Mouse (Mus musculus) embryonic facial prominence, embryonic 13.5 days (tissue): ENCODE results near the gene Rap1gap. TPM values are rescaled to one million over a fixed set of nuclear protein-coding genes. Genes with fewer than 3 reads are reported as not detected.

Experiments
- ATAC-seq: fragments of 200-750 bp; cut with Nextera tagmentation; 2 replicates; pipeline ENCODE4 v1.8.0; 2017; ENCODE audit warnings: low read depth; ENCODE audit not compliant: insufficient number of reproducible peaks, insufficient read depth, low FRiP score, low TSS enrichment
- H3K27ac ChIP-seq: fragments of 300-500 bp; sonication (generic); 2 replicates; pipeline ENCODE4 v1.5.1; 2015; ENCODE audit warnings: moderate library complexity, mild to moderate bottlenecking, inconsistent platforms
- H3K27me3 ChIP-seq: fragments of 300-500 bp; sonication (generic); 2 replicates; pipeline ENCODE4 v1.6.1; 2015; ENCODE audit warnings: mild to moderate bottlenecking, inconsistent platforms
- H3K36me3 ChIP-seq: fragments of 300-500 bp; sonication (generic); 2 replicates; pipeline ENCODE4 v1.6.1; 2015; ENCODE audit warnings: mild to moderate bottlenecking, inconsistent platforms
- H3K4me1 ChIP-seq: fragments of 300-500 bp; sonication (generic); 2 replicates; pipeline ENCODE4 v1.6.1; 2015; ENCODE audit warnings: inconsistent platforms
- H3K4me2 ChIP-seq: fragments of 300-500 bp; sonication (generic); 2 replicates; pipeline ENCODE4 v1.6.1; 2015; ENCODE audit warnings: moderate library complexity, mild to moderate bottlenecking, inconsistent platforms
- H3K4me3 ChIP-seq: fragments of 300-500 bp; sonication (generic); 2 replicates; pipeline ENCODE4 v1.5.1; 2015; ENCODE audit warnings: mild to moderate bottlenecking, inconsistent platforms
- H3K9ac ChIP-seq: fragments of 300-500 bp; sonication (generic); 2 replicates; pipeline ENCODE4 v1.6.1; 2015; ENCODE audit warnings: mild to moderate bottlenecking, inconsistent platforms
- H3K9me3 ChIP-seq: fragments of 300-500 bp; sonication (generic); 2 replicates; pipeline ENCODE4 v1.6.1; 2016; ENCODE audit warnings: inconsistent platforms
- WGBS: fragments of 180-500 bp; shearing (Covaris S2); methylation state at CpG from one replicate; pipeline ENCODE4 v1.1.7; 2015; ENCODE audit warnings: mixed read lengths; 5-methylcytosine and 5-hydroxymethylcytosine counted together
- polyA plus RNA-seq: library from polyadenylated mRNA; unstranded; fragments of >200 nt; fragmentation: Nextera tagmentation; extraction: Ambion mirVana; gene quantifications from 2 replicates; pipeline ENCODE4 v1.2.1, GENCODE M21; 2015

Rap1gap gene
- 15.7 and 17.0 TPM in 2 replicates for polyA plus RNA-seq

GRCm38 (mm10) chr4:137664433-137664979 is at the start of gene Rap1gap:
TSS of gene Rap1gap (plus strand) at chr4:137664726.
- Histone ChIP-seq H3K9ac (peak within 1 kb of the TSS; percentile 79), H3K4me3 (peak within 1 kb of the TSS; percentile 57), H3K9me3 (no peaks in the 10 kb centered on the region), H3K36me3 (no peaks in the 10 kb centered on the region), H3K4me1 (peaks cover 29% of the 10 kb centered on the region), H3K27ac (no peak within 1 kb of the TSS; the same call in 1 of the 2 replicates), H3K27me3 (peaks cover 40% of the 10 kb centered on the region), H3K4me2 (peak within 1 kb of the TSS; percentile 93)
- ATAC-seq: 0 out of 2 replicates have a peak, but pooled peaks have one; percentile 50
- WGBS: 1% methylated on average over 33 of the region's 44 CpGs

GRCm38 (mm10) chr4:137622847-137623246 is 41.7 kb upstream of the Rap1gap start:
- Histone ChIP-seq H3K9ac (no peak overlapping the region), H3K4me1 (no peaks in the 10 kb centered on the region), H3K9me3 (no peaks in the 10 kb centered on the region), H3K27ac (no peak overlapping the region), H3K27me3 (no peaks in the 10 kb centered on the region), H3K36me3 (peaks cover 86% of the 10 kb centered on the region), H3K4me3 (no peak overlapping the region), H3K4me2 (no peak overlapping the region)
- 94% methylated on average over 8 of the region's 8 CpGs for WGBS
- no peak for ATAC-seq

- no peaks in the 10 kb centered on the region for H3K9me3 ChIP-seq
Observed at GRCm38 (mm10) chr4:137627476-137628235, 36.9 kb upstream of the Rap1gap start.

GRCm38 (mm10) chr4:137628400-137628799 is 36.1 kb upstream of the Rap1gap start:
- Histone ChIP-seq H3K4me2 (no peak overlapping the region), H3K4me3 (no peak overlapping the region), H3K27ac (no peak overlapping the region), H3K4me1 (no peaks in the 10 kb centered on the region), H3K9ac (no peak overlapping the region), H3K27me3 (no peaks in the 10 kb centered on the region), H3K36me3 (peaks cover 87% of the 10 kb centered on the region), H3K9me3 (no peaks in the 10 kb centered on the region)
- 76% methylated on average over 6 of the region's 6 CpGs for WGBS
- no peak for ATAC-seq

More at GRCm38 (mm10) chr4:137627476-137628235, 36.9 kb upstream of the Rap1gap start:
- no peak overlapping the region for H3K4me3 ChIP-seq
- no peak overlapping the region for H3K27ac ChIP-seq
- H3K9ac ChIP-seq: no peak overlapping the region
- H3K27me3 ChIP-seq: no peaks in the 10 kb centered on the region
- H3K36me3 ChIP-seq: peaks cover 87% of the 10 kb centered on the region
- H3K4me2 ChIP-seq: no peak overlapping the region
- 54% methylated on average over 8 of the region's 8 CpGs for WGBS
- no peak for ATAC-seq
- no peaks in the 10 kb centered on the region for H3K4me1 ChIP-seq

GRCm38 (mm10) chr4:137629354-137629753 is 35.2 kb upstream of the Rap1gap start:
- no peak overlapping the region for H3K27ac ChIP-seq
- 79% methylated on average over 7 of the region's 7 CpGs for WGBS
- H3K4me2 ChIP-seq: no peak overlapping the region
- ATAC-seq: no peak
- H3K27me3 ChIP-seq: no peaks in the 10 kb centered on the region
- H3K4me1 ChIP-seq: no peaks in the 10 kb centered on the region
- H3K4me3 ChIP-seq: no peak overlapping the region
- no peak overlapping the region for H3K9ac ChIP-seq
- H3K9me3 ChIP-seq: no peaks in the 10 kb centered on the region
- peaks cover 85% of the 10 kb centered on the region for H3K36me3 ChIP-seq

GRCm38 (mm10) chr4:137630153-137630552 is 34.4 kb upstream of the Rap1gap start:
- H3K9me3 ChIP-seq: no peaks in the 10 kb centered on the region
- peaks cover 85% of the 10 kb centered on the region for H3K36me3 ChIP-seq

GRCm38 (mm10) chr4:137631596-137631995 is 32.9 kb upstream of the Rap1gap start:
- no peaks in the 10 kb centered on the region for H3K9me3 ChIP-seq
- H3K27ac ChIP-seq: no peak overlapping the region
- H3K36me3 ChIP-seq: peaks cover 86% of the 10 kb centered on the region
- no peaks in the 10 kb centered on the region for H3K27me3 ChIP-seq
- H3K9ac ChIP-seq: no peak overlapping the region
- no peak overlapping the region for H3K4me2 ChIP-seq
- WGBS: 67% methylated on average over 3 of the region's 3 CpGs
- H3K4me3 ChIP-seq: no peak overlapping the region
- H3K4me1 ChIP-seq: no peaks in the 10 kb centered on the region
- ATAC-seq: no peak

More at GRCm38 (mm10) chr4:137630153-137630552, 34.4 kb upstream of the Rap1gap start:
- Histone ChIP-seq H3K9ac (no peak overlapping the region), H3K4me3 (no peak overlapping the region), H3K27me3 (no peaks in the 10 kb centered on the region), H3K4me2 (no peak overlapping the region), H3K27ac (no peak overlapping the region), H3K4me1 (no peaks in the 10 kb centered on the region)
- no peak for ATAC-seq
- 80% methylated on average over 2 of the region's 2 CpGs for WGBS

GRCm38 (mm10) chr4:137633394-137633793 is 31.1 kb upstream of the Rap1gap start:
- no peak for ATAC-seq
- H3K4me1 ChIP-seq: no peaks in the 10 kb centered on the region
- no peak overlapping the region for H3K4me2 ChIP-seq
- 87% methylated on average over 4 of the region's 4 CpGs for WGBS
- H3K9me3 ChIP-seq: no peaks in the 10 kb centered on the region
- H3K27me3 ChIP-seq: no peaks in the 10 kb centered on the region
- no peak overlapping the region for H3K9ac ChIP-seq
- peaks cover 94% of the 10 kb centered on the region for H3K36me3 ChIP-seq
- no peak overlapping the region for H3K4me3 ChIP-seq
- no peak overlapping the region for H3K27ac ChIP-seq

- no peak overlapping the region for H3K9ac ChIP-seq
- H3K27me3 ChIP-seq: no peaks in the 10 kb centered on the region
- ATAC-seq: no peak
- H3K27ac ChIP-seq: no peak overlapping the region
- peaks cover 92% of the 10 kb centered on the region for H3K36me3 ChIP-seq
- 82% methylated on average over 3 of the region's 3 CpGs for WGBS
- no peak overlapping the region for H3K4me2 ChIP-seq
- H3K9me3 ChIP-seq: no peaks in the 10 kb centered on the region
- no peaks in the 10 kb centered on the region for H3K4me1 ChIP-seq
- no peak overlapping the region for H3K4me3 ChIP-seq
Observed at GRCm38 (mm10) chr4:137636597-137636996, 27.9 kb upstream of the Rap1gap start.

- Histone ChIP-seq H3K36me3 (peaks cover 85% of the 10 kb centered on the region), H3K4me1 (0 out of 2 replicates have a peak, but pooled peaks cover 2% of the 10 kb centered on the region), H3K9me3 (no peaks in the 10 kb centered on the region), H3K9ac (no peak overlapping the region), H3K27me3 (no peaks in the 10 kb centered on the region), H3K4me2 (no peak overlapping the region), H3K27ac (no peak overlapping the region), H3K4me3 (no peak overlapping the region)
- no peak for ATAC-seq
- 72% methylated on average over 5 of the region's 5 CpGs for WGBS
Observed at GRCm38 (mm10) chr4:137641556-137641955, 23.0 kb upstream of the Rap1gap start.

GRCm38 (mm10) chr4:137642101-137642500 is 22.4 kb upstream of the Rap1gap start:
- Histone ChIP-seq H3K9ac (no peak overlapping the region), H3K27ac (no peak overlapping the region), H3K4me2 (no peak overlapping the region), H3K4me1 (0 out of 2 replicates have a peak, but pooled peaks cover 7% of the 10 kb centered on the region), H3K9me3 (no peaks in the 10 kb centered on the region), H3K27me3 (no peaks in the 10 kb centered on the region), H3K4me3 (no peak overlapping the region), H3K36me3 (peaks cover 85% of the 10 kb centered on the region)
- ATAC-seq: no peak
- WGBS: 78% methylated on average over 2 of the region's 2 CpGs

GRCm38 (mm10) chr4:137643459-137643858 is 21.1 kb upstream of the Rap1gap start:
- H3K27ac ChIP-seq: no peak overlapping the region
- H3K36me3 ChIP-seq: peaks cover 83% of the 10 kb centered on the region
- peaks cover 19% of the 10 kb centered on the region for H3K4me1 ChIP-seq
- no peak overlapping the region for H3K4me3 ChIP-seq
- no peak overlapping the region for H3K4me2 ChIP-seq
- H3K9me3 ChIP-seq: no peaks in the 10 kb centered on the region
- H3K27me3 ChIP-seq: no peaks in the 10 kb centered on the region
- ATAC-seq: no peak
- 80% methylated on average over 2 of the region's 2 CpGs for WGBS
- no peak overlapping the region for H3K9ac ChIP-seq
